Mouse (Mus musculus) CH12.LX (cell line): ENCODE data around the gene Optc. TPM values are rescaled to one million over a fixed set of nuclear protein-coding genes. Genes with fewer than 3 reads are reported as not detected.

Source experiments
- DNase-seq: peaks from one replicate; pipeline ENCODE4 v3.0.0-alpha.2; 2013; ENCODE audit errors: extremely low read depth
- H3K27ac ChIP-seq: 2 replicates; pipeline ENCODE4 v1.5.1; 2012; ENCODE audit warnings: low read depth, mild to moderate bottlenecking, control low read depth, moderate library complexity; ENCODE audit not compliant: insufficient read depth
- H3K27me3 ChIP-seq: replicated peaks from 2 replicates; pipeline ENCODE3; 2012; ENCODE audit warnings: inconsistent platforms
- H3K36me3 ChIP-seq, 2 experiments: replicated peaks in 1 of 2; 2 replicates each; pipeline versions ENCODE3 to v1.6.1; 2012; ENCODE audit warnings: inconsistent platforms in 1 of 2, low read length in 1 of 2, mild to moderate bottlenecking in 1 of 2, mixed read lengths in 1 of 2, moderate library complexity in 1 of 2; ENCODE audit not compliant: control insufficient read depth in 1 of 2, insufficient read depth in 1 of 2
- H3K4me1 ChIP-seq, 2 experiments: 2 replicates each; pipeline ENCODE4 v1.6.1; 2012; ENCODE audit warnings: inconsistent platforms in 1 of 2, moderate library complexity in 1 of 2; ENCODE audit not compliant: insufficient read depth in 2 of 2, control insufficient read depth in 1 of 2
- H3K4me2 ChIP-seq: 2 replicates; pipeline ENCODE4 v1.6.1; 2012; ENCODE audit warnings: low read depth, mild to moderate bottlenecking, control low read depth; ENCODE audit not compliant: poor library complexity, insufficient read depth, severe bottlenecking
- H3K4me3 ChIP-seq, 3 experiments: fragments of 150-350 bp in 1 of 3; sonication (generic) in 1 of 3; replicated peaks in 1 of 3; 2 replicates each; pipeline versions ENCODE3 to v1.5.1; 2011 to 2012; ENCODE audit warnings: low read depth in 2 of 3, low read length in 2 of 3, mild to moderate bottlenecking in 2 of 3, moderate library complexity in 2 of 3, control low read depth in 1 of 3, improper control_type of control experiment in 1 of 3, inconsistent platforms in 1 of 3, mixed read lengths in 1 of 3; ENCODE audit not compliant: poor library complexity in 1 of 3
- H3K79me2 ChIP-seq: replicated peaks from 2 replicates; pipeline ENCODE4 v1.6.1; 2012; ENCODE audit warnings: mild to moderate bottlenecking, moderate library complexity; ENCODE audit not compliant: control insufficient read depth, poor library complexity, insufficient read depth, severe bottlenecking; ENCODE audit errors: extremely low read depth
- H3K9ac ChIP-seq: 2 replicates; pipeline ENCODE4 v1.6.1; 2012; ENCODE audit warnings: low read depth, mild to moderate bottlenecking, control low read depth, moderate library complexity; ENCODE audit not compliant: insufficient read depth
- H3K9me3 ChIP-seq: replicated peaks from 2 replicates; pipeline ENCODE3; 2012; ENCODE audit warnings: low read length, inconsistent platforms, mixed read lengths
- BHLHE40 ChIP-seq: IDR thresholded peaks from 2 replicates; pipeline ENCODE4 v1.6.1; 2011; ENCODE audit warnings: mild to moderate bottlenecking, low read depth, low read length, improper control_type of control experiment
- CHD1 ChIP-seq: IDR thresholded peaks from 2 replicates; pipeline ENCODE4 v1.6.1; 2012; ENCODE audit warnings: low read depth, low read length, improper control_type of control experiment, inconsistent platforms
- CTCF ChIP-seq, 2 experiments: IDR thresholded peaks in 1 of 2; conservative IDR thresholded peaks in 1 of 2; 2 replicates each; pipeline ENCODE4 v1.5.1; 2011 to 2012; ENCODE audit warnings: low read depth in 2 of 2, low read length in 2 of 2, improper control_type of control experiment in 1 of 2, inconsistent platforms in 1 of 2, mild to moderate bottlenecking in 1 of 2, moderate library complexity in 1 of 2
- E2F4 ChIP-seq: IDR thresholded peaks from 2 replicates; pipeline ENCODE4 v1.6.1; 2011; ENCODE audit warnings: low read depth, low read length, improper control_type of control experiment; ENCODE audit not compliant: insufficient replicate concordance
- ELF1 ChIP-seq: IDR thresholded peaks from 2 replicates; pipeline ENCODE4 v1.6.1; 2014; ENCODE audit warnings: low read depth, mild to moderate bottlenecking, inconsistent platforms, low read length, improper control_type of control experiment
- EP300 ChIP-seq: IDR thresholded peaks from 2 replicates; pipeline ENCODE4 v1.6.1; 2011; ENCODE audit warnings: low read length, improper control_type of control experiment
- ETS1 ChIP-seq: conservative IDR thresholded peaks from 2 replicates; pipeline ENCODE4 v1.6.1; 2012; ENCODE audit warnings: low read depth, mild to moderate bottlenecking, inconsistent platforms, low read length, improper control_type of control experiment, moderate library complexity
- GABPA ChIP-seq: IDR thresholded peaks from 2 replicates; pipeline ENCODE4 v1.6.1; 2012; ENCODE audit warnings: low read depth, low read length, improper control_type of control experiment, inconsistent platforms; ENCODE audit not compliant: insufficient replicate concordance
- IRF4 ChIP-seq: IDR thresholded peaks from 2 replicates; pipeline ENCODE4 v1.6.1; 2014; ENCODE audit warnings: low read depth, mild to moderate bottlenecking, inconsistent platforms, low read length, improper control_type of control experiment
- JUN ChIP-seq: IDR thresholded peaks from 2 replicates; pipeline ENCODE4 v1.6.1; 2011; ENCODE audit warnings: low read depth, mild to moderate bottlenecking, low read length, improper control_type of control experiment, moderate library complexity; ENCODE audit not compliant: insufficient read depth
- KAT2A ChIP-seq: IDR thresholded peaks from 2 replicates; pipeline ENCODE4 v1.6.1; 2012; ENCODE audit warnings: low read length, improper control_type of control experiment, inconsistent platforms; ENCODE audit not compliant: insufficient replicate concordance
- MAZ ChIP-seq: IDR thresholded peaks from 2 replicates; pipeline ENCODE4 v1.6.1; 2012; ENCODE audit warnings: low read depth, mild to moderate bottlenecking, inconsistent platforms, low read length, improper control_type of control experiment, moderate library complexity
- MEF2A ChIP-seq: IDR thresholded peaks from 2 replicates; pipeline ENCODE4 v1.6.1; 2014; ENCODE audit warnings: low read depth, mild to moderate bottlenecking, inconsistent platforms, low read length, improper control_type of control experiment, borderline replicate concordance
- MYC ChIP-seq: IDR thresholded peaks from 2 replicates; pipeline ENCODE4 v1.6.1; 2011; ENCODE audit warnings: low read depth, mild to moderate bottlenecking, improper control_type of control experiment, low read length
- NELFE ChIP-seq: IDR thresholded peaks from 2 replicates; pipeline ENCODE4 v1.6.1; 2011; ENCODE audit warnings: low read depth, low read length, improper control_type of control experiment
- NRF1 ChIP-seq: IDR thresholded peaks from 2 replicates; pipeline ENCODE4 v1.6.1; 2014; ENCODE audit warnings: low read depth, mild to moderate bottlenecking, inconsistent platforms, low read length, improper control_type of control experiment, moderate library complexity
- PAX5 ChIP-seq: IDR thresholded peaks from 2 replicates; pipeline ENCODE4 v1.6.1; 2012; ENCODE audit warnings: low read length, inconsistent platforms, mixed read lengths
- POLR2A ChIP-seq: IDR thresholded peaks from 2 replicates; pipeline ENCODE4 v1.6.1; 2011; ENCODE audit warnings: low read depth, mild to moderate bottlenecking, improper control_type of control experiment, low read length
- POLR2AphosphoS2 ChIP-seq: IDR thresholded peaks from 2 replicates; pipeline ENCODE4 v1.6.1; 2011; ENCODE audit warnings: low read depth, low read length, improper control_type of control experiment
- RAD21 ChIP-seq: IDR thresholded peaks from 2 replicates; pipeline ENCODE4 v1.6.1; 2011; ENCODE audit warnings: low read depth, mild to moderate bottlenecking, low read length, improper control_type of control experiment, moderate library complexity
- RCOR1 ChIP-seq: conservative IDR thresholded peaks from 2 replicates; pipeline ENCODE4 v1.6.1; 2012; ENCODE audit warnings: low read depth, mild to moderate bottlenecking, inconsistent platforms, low read length, improper control_type of control experiment
- TCF12 ChIP-seq: IDR thresholded peaks from 2 replicates; pipeline ENCODE4 v1.6.1; 2014; ENCODE audit warnings: low read depth, mild to moderate bottlenecking, inconsistent platforms, low read length, improper control_type of control experiment
- UBTF ChIP-seq: IDR thresholded peaks from 2 replicates; pipeline ENCODE4 v1.6.1; 2012; ENCODE audit warnings: low read depth, mild to moderate bottlenecking, inconsistent platforms, low read length, improper control_type of control experiment, moderate library complexity
- USF2 ChIP-seq: conservative IDR thresholded peaks from 2 replicates; pipeline ENCODE4 v1.6.1; 2011; ENCODE audit warnings: low read depth, low read length, improper control_type of control experiment
- ZKSCAN1 ChIP-seq: IDR thresholded peaks from 2 replicates; pipeline ENCODE4 v1.6.1; 2012; ENCODE audit warnings: low read depth, inconsistent platforms, low read length, improper control_type of control experiment, borderline replicate concordance
- ZMIZ1 ChIP-seq: IDR thresholded peaks from 2 replicates; pipeline ENCODE4 v1.6.1; 2012; ENCODE audit warnings: low read depth, mild to moderate bottlenecking, inconsistent platforms, low read length, improper control_type of control experiment
- dilution Hi-C: fragments of 300-500 bp; cut with MboI; formaldehyde crosslinking; loops from 2 replicates; pipeline ENCODE4 v1.14.3; 2020; ENCODE audit warnings: low sequenced_read_pairs; ENCODE audit not compliant: extremely low pct_unique_long_range_greater_than_20kb, extremely low pct_ligation_motif_present
- in situ Hi-C: fragments of 300-500 bp; cut with MboI; formaldehyde crosslinking; loops from 3 replicates; pipeline ENCODE4 v1.14.3; 2019; ENCODE audit warnings: low sequenced_read_pairs, low pct_ligation_motif_present, low pct_unique_long_range_greater_than_20kb, mixed read lengths
- polyA plus RNA-seq: library from polyadenylated mRNA; unstranded; fragments of >175 nt; gene quantifications from 2 replicates; pipeline ENCODE4 v1.2.1, GENCODE M21; 2012; ENCODE audit warnings: low read depth; ENCODE audit not compliant: insufficient read length
- total RNA-seq, 2 experiments: library from RNA; depleted of rRNA; stranded (reverse); fragments of 300-350 nt in 1 of 2; fragments of >200 nt in 1 of 2; gene quantifications; 2 replicates each; pipeline ENCODE4 v1.2.3; 2012 to 2014

Optc gene
- total and polyA plus RNA-seq, 3 experiments, result not detected

DNA sequence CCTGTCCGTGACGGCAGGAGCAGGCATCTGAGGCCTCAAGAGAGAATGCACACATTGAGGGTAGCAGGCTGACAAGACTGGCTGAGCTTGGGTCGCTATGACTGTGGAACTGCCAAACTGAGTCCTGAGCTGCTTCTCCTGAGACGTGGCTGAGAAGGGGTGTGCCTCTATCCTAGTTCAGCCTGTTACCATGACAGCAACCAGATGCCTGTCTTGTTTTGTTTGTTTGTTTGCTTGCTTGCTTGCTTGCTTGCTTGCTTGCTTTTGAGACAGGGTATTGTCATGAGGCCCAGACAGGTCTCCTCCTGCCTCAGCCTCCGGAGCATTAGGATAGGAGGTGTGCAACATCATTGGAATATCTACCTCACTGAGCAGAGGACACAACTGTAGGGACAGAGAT, 50.0 kb downstream of the Optc start:
- no peak for DNase-seq
- Histone ChIP-seq H3K9ac (no peak overlapping the region), H3K79me2 (no peaks in the 10 kb centered on the region), H3K4me2 (no peak overlapping the region), H3K27ac (no peak overlapping the region), H3K9me3 (no peaks in the 10 kb centered on the region), H3K27me3 (no peaks in the 10 kb centered on the region), H3K4me1 (peaks cover 15 to 40% of the 10 kb centered on the region in 2 experiments), H3K36me3 (no peaks in the 10 kb centered on the region)
- dilution Hi-C loops (no loop called here), in situ Hi-C loops (loop anchor here (5.0 kb wide), 1 partner anchor 35 kb away; no protein-coding TSS in a partner anchor)
- TF ChIP-seq CHD1 (no peak), MEF2A (no peak), EP300 (no peak), MAZ (no peak), MYC (no peak), JUN (no peak), CTCF (conservative IDR thresholded peaks at IDR 0.05 in 1 of 2, IDR thresholded peaks at IDR 0.05 in 1 of 2; ENCODE audit: low read depth in 2 of 2, low read length in 2 of 2) (no peak), RCOR1 (no peak), ELF1 (no peak), ZKSCAN1 (no peak), USF2 (no peak), E2F4 (no peak), IRF4 (no peak), NELFE (no peak), TCF12 (no peak)
- TF ChIP-seq, all 38 proteins: peak for 0
- H3K4me3 ChIP-seq, result no peak overlapping the region

DNA sequence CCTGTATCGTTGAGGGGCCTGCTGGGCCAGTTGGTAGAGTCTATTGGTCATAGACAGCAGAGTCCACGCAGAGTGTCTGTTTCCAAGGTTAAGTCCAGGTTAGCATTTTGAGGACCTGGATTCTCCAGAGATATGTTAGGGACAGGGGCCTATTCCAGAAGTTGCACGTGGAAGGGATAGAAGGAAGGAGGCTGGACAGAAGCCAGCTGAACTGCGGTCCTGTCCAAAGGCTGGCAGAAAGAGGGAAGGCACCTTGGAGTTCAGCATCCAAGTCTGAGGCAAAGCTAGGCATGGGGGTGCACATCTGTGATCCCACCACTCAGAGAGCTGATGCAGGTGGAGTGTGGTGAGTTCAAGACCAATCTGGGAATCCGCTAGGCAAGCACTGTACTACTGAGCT, 50.6 kb downstream of the Optc start:
- Histone ChIP-seq H3K27ac (no peak overlapping the region), H3K9ac (no peak overlapping the region), H3K9me3 (no peaks in the 10 kb centered on the region), H3K4me3 (no peak overlapping the region), H3K4me2 (no peak overlapping the region)
- in situ Hi-C loops, result loop anchor here (5.0 kb wide), 1 partner anchor 35 kb away; no protein-coding TSS in a partner anchor
- TF ChIP-seq ZMIZ1 (no peak), USF2 (no peak), E2F4 (no peak), ETS1 (no peak), JUN (no peak), NELFE (no peak), UBTF (no peak), PAX5 (no peak), POLR2A (no peak), KAT2A (no peak), ELF1 (no peak), EP300 (no peak), BHLHE40 (no peak), GABPA (no peak), ZKSCAN1 (no peak), RAD21 (no peak), MAZ (no peak), NRF1 (no peak), POLR2AphosphoS2 (no peak)
- TF ChIP-seq, all 38 proteins: peak for 0
- DNase-seq, result no peak
- Histone ChIP-seq H3K36me3 (no peaks in the 10 kb centered on the region), H3K79me2 (no peaks in the 10 kb centered on the region), H3K27me3 (no peaks in the 10 kb centered on the region), H3K4me1 (peaks cover 15 to 40% of the 10 kb centered on the region in 2 experiments)
- dilution Hi-C loops, result no loop called here
